Mouse (Mus musculus): Measurements from ENCODE around the gene Ucp3. TPM values are rescaled to one million over a fixed set of nuclear protein-coding genes. Genes with fewer than 3 reads are reported as not detected.

Gene Ucp3
- polyA plus RNA-seq, 1 experiment = 0.73 TPM

DNA sequence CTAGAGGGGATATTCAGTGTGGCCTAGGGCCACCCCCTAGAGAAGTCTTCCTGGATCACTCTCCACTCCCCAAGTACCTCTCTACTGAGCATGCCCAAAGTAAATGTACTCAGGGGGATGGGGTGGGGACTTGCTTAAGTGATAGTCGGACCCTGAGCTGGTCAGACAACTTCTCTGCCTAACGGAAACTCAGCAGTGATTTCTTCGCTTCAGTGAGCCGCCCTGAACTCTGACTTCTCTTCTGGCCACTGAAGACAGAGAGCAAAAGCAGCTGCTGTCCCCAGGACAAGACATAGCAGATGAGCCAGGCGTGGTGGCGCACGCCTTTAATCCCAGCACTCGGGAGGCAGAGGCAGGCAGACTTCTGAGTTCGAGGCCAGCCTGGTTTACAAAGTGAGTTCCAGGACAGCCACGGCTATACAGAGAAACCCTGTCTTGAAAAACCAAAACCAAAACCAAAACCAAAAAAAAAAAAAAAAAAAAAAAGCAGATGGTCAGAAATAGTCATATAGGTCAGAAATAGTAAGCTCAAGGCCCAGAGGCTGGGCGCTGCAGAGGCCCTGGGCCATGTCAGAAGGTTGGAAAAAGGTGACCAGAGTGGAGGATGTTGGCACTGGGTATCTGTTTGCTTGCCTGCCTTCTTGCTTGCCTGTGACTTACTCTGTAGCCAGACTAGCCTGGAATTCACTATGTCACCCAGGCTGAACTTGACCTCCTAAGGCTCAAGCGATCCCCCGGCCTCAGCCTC lies 32.1 kb downstream of the Ucp3 start:
- H3K4me1 ChIP-seq (ENCODE audit: control insufficient read depth, insufficient read depth, low read length) = peaks cover 2% of the 10 kb centered on the region
- no peak for TF ChIP-seq POLR2A (IDR thresholded peaks at IDR 0.05; ENCODE audit: control insufficient read depth, low read depth, low read length)
- TF ChIP-seq CTCF (IDR thresholded peaks at IDR 0.05; ENCODE audit: control insufficient read depth, insufficient read depth, insufficient replicate concordance, low read depth, low read length) = no peak
- no peaks in the 10 kb centered on the region for H3K27me3 ChIP-seq (ENCODE audit: control insufficient read depth, insufficient read depth, low read length)

DNA sequence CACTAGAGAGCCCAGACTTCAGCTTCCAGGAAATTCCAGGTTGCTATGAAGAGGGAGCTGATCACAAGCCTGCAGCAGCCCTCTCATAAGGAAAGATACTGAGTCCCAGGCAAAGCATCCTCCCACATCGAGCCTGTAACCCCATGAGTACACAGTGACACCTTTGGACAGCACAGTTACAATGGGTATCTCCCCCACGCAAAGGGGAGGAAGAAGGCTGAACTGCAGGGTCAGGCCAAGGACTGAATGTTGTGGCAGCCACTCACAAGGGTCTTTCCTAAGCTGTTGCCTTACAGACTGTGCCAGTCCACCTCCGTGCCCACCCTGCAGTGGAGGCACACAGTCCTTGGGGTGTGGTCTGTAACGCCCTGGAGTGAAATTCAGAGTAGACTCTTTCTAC lies 33.7 kb downstream of the Ucp3 start:
- H3K4me1 ChIP-seq (ENCODE audit: control insufficient read depth, insufficient read depth, low read length) = 0 out of 2 replicates have a peak, but pooled peaks cover 2% of the 10 kb centered on the region
- H3K36me3 ChIP-seq (ENCODE audit: control insufficient read depth, insufficient read depth, low read length) = no peaks in the 10 kb centered on the region
- H3K4me3 ChIP-seq (ENCODE audit: control insufficient read depth, low read depth, low read length) = no peak overlapping the region
- no peaks in the 10 kb centered on the region for H3K27me3 ChIP-seq (ENCODE audit: control insufficient read depth, insufficient read depth, low read length)
- no peak overlapping the region for H3K27ac ChIP-seq (ENCODE audit: control insufficient read depth, insufficient read depth, low read depth, low read length)
- no peak for TF ChIP-seq CTCF (IDR thresholded peaks at IDR 0.05; ENCODE audit: control insufficient read depth, insufficient read depth, insufficient replicate concordance, low read depth, low read length)
- no peak for TF ChIP-seq POLR2A (IDR thresholded peaks at IDR 0.05; ENCODE audit: control insufficient read depth, low read depth, low read length)

More for the DNA sequence above, 32.1 kb downstream of the Ucp3 start:
- Histone ChIP-seq H3K4me3 (ENCODE audit: control insufficient read depth, low read depth, low read length) (no peak overlapping the region), H3K27ac (ENCODE audit: control insufficient read depth, insufficient read depth, low read depth, low read length) (no peak overlapping the region), H3K36me3 (ENCODE audit: control insufficient read depth, insufficient read depth, low read length) (no peaks in the 10 kb centered on the region)

DNA sequence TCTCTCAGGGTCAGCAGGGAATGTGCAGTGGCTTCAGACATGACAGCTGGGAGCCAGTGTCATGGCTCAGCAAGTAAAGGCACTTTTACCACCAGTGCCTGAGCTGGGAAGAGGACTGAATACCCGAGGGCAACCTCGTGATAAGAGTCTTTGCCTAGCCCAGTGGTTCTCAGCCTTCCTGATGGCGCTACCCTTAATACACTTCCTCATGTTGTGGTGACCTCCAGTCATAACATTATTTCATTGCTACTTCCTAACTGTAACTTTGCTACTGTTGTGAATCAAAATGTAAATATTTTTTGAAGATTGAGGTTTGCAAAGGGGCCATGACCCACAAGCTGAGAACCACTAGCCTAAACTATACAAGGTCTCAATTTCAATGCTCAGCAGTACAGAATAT lies 35.9 kb downstream of the Ucp3 start:
- Histone ChIP-seq H3K27ac (ENCODE audit: control insufficient read depth, insufficient read depth, low read depth, low read length) (no peak overlapping the region), H3K27me3 (ENCODE audit: control insufficient read depth, insufficient read depth, low read length) (no peaks in the 10 kb centered on the region), H3K4me3 (ENCODE audit: control insufficient read depth, low read depth, low read length) (no peak overlapping the region), H3K4me1 (ENCODE audit: control insufficient read depth, insufficient read depth, low read length) (0 out of 2 replicates have a peak, but pooled peaks cover 2% of the 10 kb centered on the region), H3K36me3 (ENCODE audit: control insufficient read depth, insufficient read depth, low read length) (no peaks in the 10 kb centered on the region)
- TF ChIP-seq CTCF (IDR thresholded peaks at IDR 0.05; ENCODE audit: control insufficient read depth, insufficient read depth, insufficient replicate concordance, low read depth, low read length) (no peak), POLR2A (IDR thresholded peaks at IDR 0.05; ENCODE audit: control insufficient read depth, low read depth, low read length) (no peak)

DNA sequence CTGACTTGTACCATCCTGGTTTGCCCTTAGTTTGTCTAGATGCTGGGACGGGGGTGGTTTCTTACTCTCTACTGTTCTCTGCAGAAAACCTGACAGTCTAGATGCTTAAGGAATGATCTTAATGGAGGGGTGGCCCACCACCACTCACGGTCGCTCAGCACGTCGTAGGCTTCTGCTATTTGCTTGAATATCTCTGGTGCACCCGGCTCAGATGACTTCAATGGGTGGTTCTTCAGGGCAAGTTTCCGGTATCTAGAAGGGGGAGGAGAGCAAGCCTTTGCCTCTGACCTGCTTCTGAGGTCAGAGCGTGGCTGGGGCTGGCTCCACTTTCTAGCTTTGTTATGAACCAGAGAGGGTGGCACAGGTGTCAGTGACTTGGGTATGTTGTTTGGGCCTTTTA lies 38.8 kb downstream of the Ucp3 start:
- TF ChIP-seq POLR2A (IDR thresholded peaks at IDR 0.05; ENCODE audit: control insufficient read depth, low read depth, low read length) = no peak
- TF ChIP-seq CTCF (IDR thresholded peaks at IDR 0.05; ENCODE audit: control insufficient read depth, insufficient read depth, insufficient replicate concordance, low read depth, low read length) = no peak
- no peaks in the 10 kb centered on the region for H3K36me3 ChIP-seq (ENCODE audit: control insufficient read depth, insufficient read depth, low read length)
- no peaks in the 10 kb centered on the region for H3K27me3 ChIP-seq (ENCODE audit: control insufficient read depth, insufficient read depth, low read length)
- H3K27ac ChIP-seq (ENCODE audit: control insufficient read depth, insufficient read depth, low read depth, low read length) = no peak overlapping the region
- peaks cover 5% of the 10 kb centered on the region for H3K4me1 ChIP-seq (ENCODE audit: control insufficient read depth, insufficient read depth, low read length)
- H3K4me3 ChIP-seq (ENCODE audit: control insufficient read depth, low read depth, low read length) = peak overlapping the region; percentile 25

DNA sequence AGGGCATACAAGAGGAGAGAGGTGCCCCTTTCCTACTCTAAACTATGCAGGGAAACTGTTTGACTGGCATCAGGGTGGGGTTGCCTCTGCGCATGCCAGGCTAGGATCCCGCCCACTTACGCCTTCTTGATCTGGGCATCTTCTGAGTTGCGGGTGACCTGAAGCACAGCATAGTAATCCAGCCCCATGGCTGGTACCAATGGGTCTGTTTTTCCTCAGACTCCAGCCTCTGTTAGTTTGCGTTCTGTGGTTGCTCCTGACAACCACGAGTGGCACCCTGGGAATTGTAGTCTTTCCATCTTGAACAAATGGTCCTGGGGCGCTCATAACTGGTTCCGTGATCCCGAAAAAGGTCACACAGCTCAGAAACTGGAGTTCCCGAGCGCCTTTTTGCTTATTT lies 41.8 kb downstream of the Ucp3 start, which contains the start of gene Dnajb13:
TSS of gene Dnajb13 (minus strand) at position 388 of the 400 bp plus-strand sequence.
- TF ChIP-seq CTCF (IDR thresholded peaks at IDR 0.05; ENCODE audit: control insufficient read depth, insufficient read depth, insufficient replicate concordance, low read depth, low read length) (no peak), POLR2A (IDR thresholded peaks at IDR 0.05; ENCODE audit: control insufficient read depth, low read depth, low read length) (peak; percentile 67)
- Histone ChIP-seq H3K4me3 (ENCODE audit: control insufficient read depth, low read depth, low read length) (peak within 1 kb of the TSS; percentile 93), H3K27ac (ENCODE audit: control insufficient read depth, insufficient read depth, low read depth, low read length) (peak within 1 kb of the TSS; percentile 74), H3K27me3 (ENCODE audit: control insufficient read depth, insufficient read depth, low read length) (no peaks in the 10 kb centered on the region), H3K36me3 (ENCODE audit: control insufficient read depth, insufficient read depth, low read length) (no peaks in the 10 kb centered on the region), H3K4me1 (ENCODE audit: control insufficient read depth, insufficient read depth, low read length) (peaks cover 5% of the 10 kb centered on the region)

DNA sequence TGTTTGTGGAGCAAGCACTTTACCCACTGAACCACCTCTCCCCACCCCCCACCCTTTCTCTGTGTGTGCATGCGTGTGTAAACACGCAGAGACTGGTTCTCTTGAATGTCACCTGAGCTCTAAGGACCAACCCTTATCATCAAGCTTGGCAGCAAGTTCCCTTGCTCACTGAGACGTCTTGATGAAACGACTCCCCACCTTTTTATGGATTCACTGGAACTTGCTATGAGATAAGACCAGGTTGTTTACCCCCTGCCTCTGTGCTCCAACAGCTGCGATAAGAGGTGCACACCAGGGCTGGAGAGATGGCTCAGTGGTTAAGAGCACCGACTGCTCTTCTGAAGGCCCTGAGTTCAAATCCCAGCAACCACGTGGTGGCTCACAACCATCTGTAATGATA lies 47.4 kb downstream of the Ucp3 start:
- no peaks in the 10 kb centered on the region for H3K27me3 ChIP-seq (ENCODE audit: control insufficient read depth, insufficient read depth, low read length)
- no peak overlapping the region for H3K4me3 ChIP-seq (ENCODE audit: control insufficient read depth, low read depth, low read length)
- TF ChIP-seq POLR2A (IDR thresholded peaks at IDR 0.05; ENCODE audit: control insufficient read depth, low read depth, low read length) = no peak
- TF ChIP-seq CTCF (IDR thresholded peaks at IDR 0.05; ENCODE audit: control insufficient read depth, insufficient read depth, insufficient replicate concordance, low read depth, low read length) = no peak
- no peak overlapping the region for H3K27ac ChIP-seq (ENCODE audit: control insufficient read depth, insufficient read depth, low read depth, low read length)
- H3K4me1 ChIP-seq (ENCODE audit: control insufficient read depth, insufficient read depth, low read length) = no peaks in the 10 kb centered on the region; the same call in 1 of the 2 replicates
- no peaks in the 10 kb centered on the region for H3K36me3 ChIP-seq (ENCODE audit: control insufficient read depth, insufficient read depth, low read length)

DNA sequence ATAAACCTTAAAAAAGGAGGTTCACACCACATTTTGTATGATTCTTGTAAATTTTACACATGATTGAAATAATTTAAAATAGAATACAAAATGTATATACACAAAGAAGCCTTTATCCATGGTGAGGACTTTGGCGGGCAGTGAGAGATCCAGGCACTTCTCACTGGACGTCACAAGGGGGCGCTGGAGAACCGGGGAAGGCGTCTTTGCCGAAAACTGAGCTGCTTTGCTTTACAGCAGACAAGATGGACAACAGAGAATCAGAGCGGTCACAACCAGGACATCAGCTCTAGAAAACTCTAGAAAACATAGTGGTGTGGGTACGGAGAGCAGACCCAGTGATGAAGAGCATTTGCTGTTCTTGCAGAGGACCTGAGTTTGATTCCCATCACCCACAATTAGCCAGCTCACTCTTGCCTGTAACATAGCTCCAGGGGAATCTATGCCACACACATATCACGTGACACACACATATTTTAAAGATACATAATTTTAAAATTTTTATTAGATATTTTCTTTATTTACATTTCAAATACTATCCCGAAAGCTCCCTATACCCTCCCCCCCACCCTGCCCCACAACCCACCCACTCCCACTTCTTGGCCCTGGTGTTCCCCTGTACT lies 48.0 kb downstream of the Ucp3 start:
- TF ChIP-seq CTCF (IDR thresholded peaks at IDR 0.05; ENCODE audit: control insufficient read depth, insufficient read depth, insufficient replicate concordance, low read depth, low read length) (peak; percentile 94; the same call in 1 of the 2 replicates), POLR2A (IDR thresholded peaks at IDR 0.05; ENCODE audit: control insufficient read depth, low read depth, low read length) (no peak)
- Histone ChIP-seq H3K27me3 (ENCODE audit: control insufficient read depth, insufficient read depth, low read length) (no peaks in the 10 kb centered on the region), H3K4me1 (ENCODE audit: control insufficient read depth, insufficient read depth, low read length) (no peaks in the 10 kb centered on the region; the same call in 1 of the 2 replicates), H3K4me3 (ENCODE audit: control insufficient read depth, low read depth, low read length) (no peak overlapping the region), H3K36me3 (ENCODE audit: control insufficient read depth, insufficient read depth, low read length) (no peaks in the 10 kb centered on the region), H3K27ac (ENCODE audit: control insufficient read depth, insufficient read depth, low read depth, low read length) (no peak overlapping the region)
